Mouse (Mus musculus): Measurements from ENCODE around the gene Prap1.

DNA sequence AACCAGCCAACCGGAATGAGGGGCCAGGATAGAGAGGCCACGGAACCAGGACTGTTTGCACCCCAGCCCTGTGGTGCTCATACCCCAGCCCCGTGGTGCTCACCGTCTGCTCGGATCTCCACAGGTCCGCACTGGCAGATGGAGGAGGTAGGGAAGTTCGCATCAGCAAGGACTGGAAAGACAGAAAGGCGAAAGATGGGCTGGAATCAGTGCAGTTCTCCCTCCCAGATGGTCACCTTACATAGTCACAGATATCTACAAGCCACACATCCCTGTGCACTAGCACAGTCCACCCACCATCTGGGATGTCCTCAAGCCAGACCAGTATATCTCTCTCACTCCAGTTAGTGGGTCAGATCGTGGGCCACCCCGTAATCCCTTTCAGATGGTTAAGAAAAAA is 8.3 kb downstream of the Prap1 start:
- no peak for TF ChIP-seq CTCF (IDR thresholded peaks at IDR 0.05; ENCODE audit: control insufficient read depth, insufficient read depth, insufficient read length)
- no peak for TF ChIP-seq CEBPB (IDR thresholded peaks at IDR 0.05; ENCODE audit: low read depth)
- TF ChIP-seq MYOD1 (IDR thresholded peaks at IDR 0.05; ENCODE audit: control insufficient read depth, insufficient read length, low read depth): no peak
- TF ChIP-seq USF1 (IDR thresholded peaks at IDR 0.05; ENCODE audit: low read depth): no peak
- no peak for TF ChIP-seq MAX (IDR thresholded peaks at IDR 0.05)
- TF ChIP-seq MYOG (IDR thresholded peaks at IDR 0.05; ENCODE audit: control insufficient read depth, extremely low read depth, insufficient read length): no peak

All from C2C12 (cell line).